Mouse (Mus musculus) adrenal gland, postnatal 36 days (tissue): ENCODE results near the gene Dram2. TPM values are rescaled to one million over a fixed set of nuclear protein-coding genes. Genes with fewer than 3 reads are reported as not detected.

ENCODE experiments used
- total RNA-seq, 2 experiments: library from RNA; stranded (reverse); gene quantifications; 2 replicates each; pipeline ENCODE4 v1.2.3; 2021

Gene Dram2
- total RNA-seq, 2 experiments from 2014 or later = 70.8 to 116 TPM

Other genes starting within 250 kb of the Dram2 start
- not detected for gene Chil6, start 141.6 kb upstream of the Dram2 start, total RNA-seq
- gene Dennd2d, start 65.4 kb upstream of the Dram2 start, total RNA-seq = 1 to 10 TPM; 2.5 to 4.8 TPM
- gene Cept1, start within 50 bp of the Dram2 start, total RNA-seq = 10 to 100 TPM; 37.2 to 37.7 TPM
- 10 to 100 TPM; 15.6 to 18.5 TPM for gene Lrif1, start 137.2 kb downstream of the Dram2 start, total RNA-seq
- 10 to 100 TPM in 1 of 2 experiments, 1 to 10 TPM in 1; 7.8 to 10.4 TPM for gene Cd53, start 242.4 kb downstream of the Dram2 start, total RNA-seq